ENCODE assay signal across 28 mouse cellular contexts in genomic region chr9:108123916-108124315, GRCm38 (mm10). TPM values are rescaled to one million over a fixed set of nuclear protein-coding genes. Genes with fewer than 3 reads are reported as not detected.
DNase-seq lines count a peak whose midpoint lies in the region; ATAC-seq and TF ChIP-seq lines count a peak whose summit lies in the region.
"Had no signal": no experiment of that assay in that cellular context is flagged by ENCODE, and none has a peak within 500 bp of the region (broad histone marks: within the 10 kb centered on the region; RNA-seq: fewer than 3 reads in every experiment).

No protein-coding gene starts in this region.

- H3K36me3 ChIP-seq in CH12.LX (replicated peaks in 1 of 2; ENCODE audit: control insufficient read depth in 1 of 2, insufficient read depth in 1 of 2, low read length in 1 of 2) = no peaks in the 10 kb centered on the region
- no peaks in the 10 kb centered on the region for H3K36me3 ChIP-seq in liver, embryonic 11.5 days (ENCODE audit: control insufficient read depth, insufficient read depth, low read length)
- H3K36me3 ChIP-seq: embryonic facial prominence, embryonic 12.5 days; embryonic facial prominence, embryonic 15.5 days had no signal

- dilution Hi-C loops in CH12.LX (cut with MboI; ENCODE audit: extremely low pct_ligation_motif_present, extremely low pct_unique_long_range_greater_than_20kb, low sequenced_read_pairs) = no loop called here

- no peak for TF ChIP-seq CTCF in CH12.LX (conservative IDR thresholded peaks at IDR 0.05 in 1 of 2, IDR thresholded peaks at IDR 0.05 in 1 of 2; ENCODE audit: low read depth in 2 of 2, low read length in 2 of 2)

- no peak overlapping the region for H3K4me2 ChIP-seq in CH12.LX (ENCODE audit: insufficient read depth, low read depth, poor library complexity, severe bottlenecking)
- no peak overlapping the region for H3K4me2 ChIP-seq in liver, embryonic 11.5 days
- H3K4me2 ChIP-seq: embryonic facial prominence, embryonic 12.5 days; embryonic facial prominence, embryonic 15.5 days; forebrain, embryonic 12.5 days; forebrain, embryonic 15.5 days; heart, embryonic 11.5 days; hindbrain, embryonic 12.5 days; hindbrain, embryonic 15.5 days had no signal

- H3K9ac ChIP-seq in CH12.LX (ENCODE audit: insufficient read depth, low read depth) = no peak overlapping the region
- no peak overlapping the region for H3K9ac ChIP-seq in liver, embryonic 11.5 days (ENCODE audit: low read depth, low read length)
- H3K9ac ChIP-seq: embryonic facial prominence, embryonic 12.5 days; embryonic facial prominence, embryonic 15.5 days; forebrain, embryonic 12.5 days; forebrain, embryonic 15.5 days; hindbrain, embryonic 12.5 days; hindbrain, embryonic 15.5 days had no signal

- TF ChIP-seq RAD21 in CH12.LX (IDR thresholded peaks at IDR 0.05; ENCODE audit: low read depth, low read length) = no peak

- H3K4me3 ChIP-seq in CH12.LX (replicated peaks in 1 of 3; ENCODE audit: low read depth in 2 of 3, low read length in 2 of 3, poor library complexity in 1 of 3) = no peak overlapping the region
- H3K4me3 ChIP-seq in liver, embryonic 11.5 days (ENCODE audit: low read depth, low read length) = no peak overlapping the region
- H3K4me3 ChIP-seq: embryonic facial prominence, embryonic 12.5 days; embryonic facial prominence, embryonic 15.5 days; forebrain, embryonic 12.5 days; forebrain, embryonic 15.5 days; hindbrain, embryonic 12.5 days; hindbrain, embryonic 15.5 days had no signal

- peaks cover 42 to 91% of the 10 kb centered on the region in 2 experiments for H3K4me1 ChIP-seq in CH12.LX (ENCODE audit: control insufficient read depth in 1 of 2, insufficient read depth in 2 of 2)
- 0 out of 2 replicates have a peak, but pooled peaks cover 11% of the 10 kb centered on the region for H3K4me1 ChIP-seq in liver, embryonic 11.5 days (replicated peaks; ENCODE audit: control insufficient read depth, insufficient read depth, low read length)
- H3K4me1 ChIP-seq: forebrain, embryonic 15.5 days; hindbrain, embryonic 15.5 days had no signal

- no peak for ATAC-seq in liver, embryonic 11.5 days (replicated peaks; ENCODE audit: low FRiP score)
- no peak for ATAC-seq in granulocyte monocyte progenitor cell, adult 5-6 weeks (replicated peaks; ENCODE audit: poor library complexity, severe bottlenecking)
- ATAC-seq: CD4-positive, CD25-positive, alpha-beta regulatory T cell, adult 4 months; forebrain, embryonic 15.5 days; Patski had no signal

- TF ChIP-seq POLR2A in CH12.LX (IDR thresholded peaks at IDR 0.05; ENCODE audit: low read depth, low read length) = no peak

- no peaks in the 10 kb centered on the region for H3K79me2 ChIP-seq in CH12.LX (replicated peaks; ENCODE audit: control insufficient read depth, extremely low read depth, insufficient read depth, poor library complexity, severe bottlenecking)

- no peak overlapping the region for H3K27ac ChIP-seq in CH12.LX (ENCODE audit: insufficient read depth, low read depth)
- no peak overlapping the region for H3K27ac ChIP-seq in liver, embryonic 11.5 days (ENCODE audit: low read depth, low read length)
- H3K27ac ChIP-seq: embryonic facial prominence, embryonic 12.5 days; embryonic facial prominence, embryonic 15.5 days; forebrain, embryonic 12.5 days; forebrain, embryonic 15.5 days; hindbrain, embryonic 12.5 days; hindbrain, embryonic 15.5 days had no signal

- peak; percentile 0 for DNase-seq in adrenal gland, adult 2 months
- no peak for DNase-seq in adrenal gland, adult 18-20 months (ENCODE audit: low spot score in 2 of 2)
- DNase-seq in CH12.LX (ENCODE audit: extremely low read depth) = no peak
- peak; percentile 51 for DNase-seq in fibroblast of lung, adult 2 months (ENCODE audit: low read depth)
- no peak for DNase-seq in liver, embryonic 11.5 days (ENCODE audit: low spot score)
- DNase-seq in thymus, postnatal 36 days = no peak
- DNase-seq: adrenal gland, adult 8-10 months; adrenal gland, postnatal 25 days; cerebellum, adult 18-20 months; cerebellum, adult 9-11 months; cerebellum, postnatal 25 days; gastrocnemius, postnatal 25 days; kidney, adult 11 months had no signal

- H3K9me3 ChIP-seq in CH12.LX (replicated peaks; ENCODE audit: low read length) = no peaks in the 10 kb centered on the region
- no peaks in the 10 kb centered on the region for H3K9me3 ChIP-seq in liver, embryonic 11.5 days (ENCODE audit: control insufficient read depth, low read length)
- H3K9me3 ChIP-seq: embryonic facial prominence, embryonic 12.5 days; embryonic facial prominence, embryonic 15.5 days; forebrain, embryonic 12.5 days; forebrain, embryonic 15.5 days; hindbrain, embryonic 12.5 days; hindbrain, embryonic 15.5 days had no signal

- 79% methylated on average over 4 of the region's 4 CpGs for WGBS in liver, embryonic 11.5 days

- no peak for TF ChIP-seq EP300 in CH12.LX (IDR thresholded peaks at IDR 0.05; ENCODE audit: low read length)

- in situ Hi-C loops in CH12.LX (cut with MboI; ENCODE audit: low pct_ligation_motif_present, low pct_unique_long_range_greater_than_20kb, low sequenced_read_pairs) = no loop called here

- no peaks in the 10 kb centered on the region for H3K27me3 ChIP-seq in CH12.LX (replicated peaks)
- no peaks in the 10 kb centered on the region; the same call in 1 of the 2 replicates for H3K27me3 ChIP-seq in liver, embryonic 11.5 days (replicated peaks; ENCODE audit: control insufficient read depth, insufficient read depth, low read length)
- H3K27me3 ChIP-seq: embryonic facial prominence, embryonic 12.5 days; embryonic facial prominence, embryonic 15.5 days; forebrain, embryonic 15.5 days; hindbrain, embryonic 12.5 days; hindbrain, embryonic 15.5 days; Patski had no signal

TF ChIP-seq in CH12.LX, 34 proteins besides CTCF, POLR2A, EP300 and RAD21:
- no peak for TF ChIP-seq BHLHE40 (IDR thresholded peaks at IDR 0.05; ENCODE audit: low read depth, low read length)
- TF ChIP-seq ZNF384 (IDR thresholded peaks at IDR 0.05; ENCODE audit: low read depth, low read length) = 0 out of 2 replicates have a peak, but pooled peaks have one; percentile 24
- no peak for TF ChIP-seq ZKSCAN1 (IDR thresholded peaks at IDR 0.05; ENCODE audit: borderline replicate concordance, low read depth, low read length)
TF ChIP-seq in CH12.LX: peak in this region for 1.

RNA-seq across cellular contexts. Expression of gene Apeh, which starts 29.5 kb away (rescaled TPM):
- total RNA-seq in adrenal gland, adult 2 months (2021) = 10 to 100 TPM; 90.2 to 91.6 TPM
- polyA plus RNA-seq in adrenal gland, adult 2 months (2012; rRNA removed) = 96.2 and 121 TPM in 2 replicates
- 10 to 100 TPM; 71.8 to 86.6 TPM for total RNA-seq in adrenal gland, adult 18-20 months (2021)
- total RNA-seq in CH12.LX (2012; rRNA removed) (69.5 and 75.6 TPM in 2 replicates), CH12.LX (2014; rRNA removed) (28.8 and 36.2 TPM in 2 replicates)
- polyA plus RNA-seq in CH12.LX (2012; ENCODE audit: insufficient read length, low read depth) = 53.2 and 66.6 TPM in 2 replicates
- polyA plus RNA-seq in liver, embryonic 11.5 days (2014; fragmentation: Nextera tagmentation; extraction: Ambion mirVana) = 159 and 167 TPM in 2 replicates
- total RNA-seq in granulocyte monocyte progenitor cell, adult 5-6 weeks (2014; fragmentation: Nextera tagmentation) = 72.6 and 79.0 TPM in 2 replicates
- 75.8 and 83.2 TPM in 2 replicates for total RNA-seq in granulocyte monocyte progenitor cell, adult 5-6 weeks (2017)

RNA-seq across cellular contexts. Expression of gene Rnf123, which starts 40.8 kb away (rescaled TPM):
- 10 to 100 TPM; 65.5 to 66.0 TPM for total RNA-seq in adrenal gland, adult 2 months (2021)
- 88.9 and 93.6 TPM in 2 replicates for polyA plus RNA-seq in adrenal gland, adult 2 months (2012; rRNA removed)
- total RNA-seq in adrenal gland, adult 18-20 months (2021) = 10 to 100 TPM; 54.0 to 63.2 TPM
- total RNA-seq in CH12.LX (2012; rRNA removed) (28.8 and 32.3 TPM in 2 replicates), CH12.LX (2014; rRNA removed) (6.6 and 10.0 TPM in 2 replicates)
- 40.4 and 50.0 TPM in 2 replicates for polyA plus RNA-seq in CH12.LX (2012; ENCODE audit: insufficient read length, low read depth)
- 59.1 and 59.2 TPM in 2 replicates for polyA plus RNA-seq in liver, embryonic 11.5 days (2014; fragmentation: Nextera tagmentation; extraction: Ambion mirVana)
- 64.5 and 75.3 TPM in 2 replicates for total RNA-seq in granulocyte monocyte progenitor cell, adult 5-6 weeks (2014; fragmentation: Nextera tagmentation)
- total RNA-seq in granulocyte monocyte progenitor cell, adult 5-6 weeks (2017) = 29.7 and 30.3 TPM in 2 replicates

RNA-seq across cellular contexts. Expression of gene Mst1, which starts 43.7 kb away (rescaled TPM):
- total RNA-seq in adrenal gland, adult 2 months (2021) = under 1 TPM; 0.17 to 0.86 TPM
- polyA plus RNA-seq in adrenal gland, adult 2 months (2012; rRNA removed) = 0.23 and 0.44 TPM in 2 replicates
- under 1 TPM in 1 of 2 experiments, not detected in 1; 0.23 TPM for total RNA-seq in adrenal gland, adult 18-20 months (2021)
- total RNA-seq in CH12.LX (2012; rRNA removed) (33.2 and 59.6 TPM in 2 replicates), CH12.LX (2014; rRNA removed) (16.9 and 19.6 TPM in 2 replicates)
- polyA plus RNA-seq in CH12.LX (2012; ENCODE audit: insufficient read length, low read depth) = 19.7 and 21.4 TPM in 2 replicates
- 9.7 and 12.5 TPM in 2 replicates for polyA plus RNA-seq in liver, embryonic 11.5 days (2014; fragmentation: Nextera tagmentation; extraction: Ambion mirVana)
- total RNA-seq in granulocyte monocyte progenitor cell, adult 5-6 weeks (2014; fragmentation: Nextera tagmentation) = 0.67 TPM in 1 of 2 replicates, not detected in the other
- 0.34 and 1.6 TPM in 2 replicates for total RNA-seq in granulocyte monocyte progenitor cell, adult 5-6 weeks (2017)
- total RNA-seq: common myeloid progenitor, adult 5-6 weeks; gastrocnemius, postnatal 25 days; heart, postnatal 25 days; hematopoietic stem cell, adult 5-6 weeks had no signal
- polyA plus RNA-seq: forebrain, embryonic 15.5 days; heart, embryonic 14.5 days; heart, postnatal 0 days had no signal

Comparison
In these comparisons a context has a peak if more than half of its experiments do, and no peak if none do; other contexts are left out.
1. DNase-seq: peak in adrenal gland, adult 2 months (single experiment) and fibroblast of lung, adult 2 months (single experiment); none in adrenal gland, adult 18-20 months (0 of 2), CH12.LX (single experiment), liver, embryonic 11.5 days (single experiment) and thymus, postnatal 36 days (0 of 2).
2. RNA of gene Mst1, which starts 43.7 kb away (total RNA-seq): 16.9 to 59.6 TPM in CH12.LX; 0.34 to 1.6 TPM in granulocyte monocyte progenitor cell, adult 5-6 weeks, 0.17 to 0.86 TPM in adrenal gland, adult 2 months and 0.23 TPM in adrenal gland, adult 18-20 months; every median in the first group is over 4 times any median in the second.